Mouse (Mus musculus): Measurements from ENCODE around the gene Ano10. TPM values are rescaled to one million over a fixed set of nuclear protein-coding genes. Genes with fewer than 3 reads are reported as not detected.

Gene Ano10
- polyA plus RNA-seq, 1 experiment from 2014 or later = 16.3 TPM

GRCm38 (mm10) chr9:122309013-122309980 lies 15.1 kb upstream of the Ano10 start:
- peak; percentile 35 for ATAC-seq (ENCODE audit: low read depth)
- peaks cover 11% of the 10 kb centered on the region for H3K4me1 ChIP-seq (ENCODE audit: control insufficient read depth, low read depth, low read length)
- no peak overlapping the region for H3K9ac ChIP-seq (ENCODE audit: low read depth, low read length)
- no peaks in the 10 kb centered on the region for H3K9me3 ChIP-seq (replicated peaks; ENCODE audit: control insufficient read depth, low read length)
- H3K4me3 ChIP-seq (ENCODE audit: low read depth, low read length) = no peak overlapping the region
- H3K27me3 ChIP-seq (ENCODE audit: control insufficient read depth, insufficient read depth, low read depth, low read length) = no peaks in the 10 kb centered on the region
- WGBS (ENCODE audit: insufficient replicate concordance) = 30% methylated on average over 14 of the region's 14 CpGs
- no peak overlapping the region for H3K4me2 ChIP-seq (ENCODE audit: low read depth, low read length)
- H3K36me3 ChIP-seq (ENCODE audit: control insufficient read depth, insufficient read depth) = no peaks in the 10 kb centered on the region
- H3K27ac ChIP-seq (ENCODE audit: low read length) = no peak overlapping the region

- Histone ChIP-seq H3K4me3 (ENCODE audit: low read depth, low read length) (no peak overlapping the region), H3K27ac (ENCODE audit: low read length) (no peak overlapping the region), H3K36me3 (ENCODE audit: control insufficient read depth, insufficient read depth) (no peaks in the 10 kb centered on the region), H3K9ac (ENCODE audit: low read depth, low read length) (no peak overlapping the region), H3K4me1 (ENCODE audit: control insufficient read depth, low read depth, low read length) (peaks cover 3% of the 10 kb centered on the region), H3K4me2 (ENCODE audit: low read depth, low read length) (no peak overlapping the region), H3K9me3 (replicated peaks; ENCODE audit: control insufficient read depth, low read length) (no peaks in the 10 kb centered on the region), H3K27me3 (ENCODE audit: control insufficient read depth, insufficient read depth, low read depth, low read length) (no peaks in the 10 kb centered on the region)
- no peak; the same call in 1 of the 2 replicates for ATAC-seq (ENCODE audit: low read depth)
- 53% methylated on average over 3 of the region's 3 CpGs for WGBS (ENCODE audit: insufficient replicate concordance)
Observed at GRCm38 (mm10) chr9:122305302-122305701, 11.1 kb upstream of the Ano10 start.

GRCm38 (mm10) chr9:122296169-122296568 lies 1.9 kb upstream of the Ano10 start:
- no peak overlapping the region for H3K4me2 ChIP-seq (ENCODE audit: low read depth, low read length)
- no peaks in the 10 kb centered on the region for H3K9me3 ChIP-seq (replicated peaks; ENCODE audit: control insufficient read depth, low read length)
- H3K4me3 ChIP-seq (ENCODE audit: low read depth, low read length) = no peak overlapping the region
- no peak for ATAC-seq (ENCODE audit: low read depth)
- H3K4me1 ChIP-seq (ENCODE audit: control insufficient read depth, low read depth, low read length) = peaks cover 12% of the 10 kb centered on the region
- 24% methylated on average over 5 of the region's 5 CpGs for WGBS (ENCODE audit: insufficient replicate concordance)
- no peak overlapping the region for H3K27ac ChIP-seq (ENCODE audit: low read length)
- H3K9ac ChIP-seq (ENCODE audit: low read depth, low read length) = no peak overlapping the region
- no peaks in the 10 kb centered on the region for H3K36me3 ChIP-seq (ENCODE audit: control insufficient read depth, insufficient read depth)
- H3K27me3 ChIP-seq (ENCODE audit: control insufficient read depth, insufficient read depth, low read depth, low read length) = peaks cover 17% of the 10 kb centered on the region

GRCm38 (mm10) chr9:122295396-122295795 lies 1.2 kb upstream of the Ano10 start:
- peaks cover 17% of the 10 kb centered on the region for H3K27me3 ChIP-seq (ENCODE audit: control insufficient read depth, insufficient read depth, low read depth, low read length)
- H3K27ac ChIP-seq (ENCODE audit: low read length) = no peak overlapping the region
- no peak overlapping the region for H3K9ac ChIP-seq (ENCODE audit: low read depth, low read length)
- no peaks in the 10 kb centered on the region for H3K36me3 ChIP-seq (ENCODE audit: control insufficient read depth, insufficient read depth)
- no peak for ATAC-seq (ENCODE audit: low read depth)
- no peaks in the 10 kb centered on the region for H3K9me3 ChIP-seq (replicated peaks; ENCODE audit: control insufficient read depth, low read length)
- H3K4me2 ChIP-seq (ENCODE audit: low read depth, low read length) = no peak overlapping the region
- H3K4me3 ChIP-seq (ENCODE audit: low read depth, low read length) = no peak overlapping the region
- H3K4me1 ChIP-seq (ENCODE audit: control insufficient read depth, low read depth, low read length) = peaks cover 12% of the 10 kb centered on the region

- H3K27me3 ChIP-seq (ENCODE audit: control insufficient read depth, insufficient read depth, low read depth, low read length) = peaks cover 17% of the 10 kb centered on the region
- ATAC-seq (ENCODE audit: low read depth) = peak; percentile 38
- peak overlapping the region; percentile 78 for H3K27ac ChIP-seq (ENCODE audit: low read length)
- 1% methylated on average over 23 of the region's 23 CpGs for whole genome bisulfite sequencing (ENCODE audit: insufficient replicate concordance)
- peak overlapping the region; percentile 69 for H3K4me3 ChIP-seq (ENCODE audit: low read depth, low read length)
- no peaks in the 10 kb centered on the region for H3K36me3 ChIP-seq (ENCODE audit: control insufficient read depth, insufficient read depth)
- peak overlapping the region; percentile 66 for H3K9ac ChIP-seq (ENCODE audit: low read depth, low read length)
- H3K4me2 ChIP-seq (ENCODE audit: low read depth, low read length) = peak overlapping the region; percentile 80
- H3K4me1 ChIP-seq (ENCODE audit: control insufficient read depth, low read depth, low read length) = peaks cover 12% of the 10 kb centered on the region
- no peaks in the 10 kb centered on the region for H3K9me3 ChIP-seq (replicated peaks; ENCODE audit: control insufficient read depth, low read length)
Observed at GRCm38 (mm10) chr9:122293865-122294241, 370 bp downstream of the Ano10 start.

GRCm38 (mm10) chr9:122290192-122290591 lies 4.0 kb downstream of the Ano10 start:
- WGBS (ENCODE audit: insufficient replicate concordance) = 70% methylated on average over 2 of the region's 2 CpGs
- H3K9me3 ChIP-seq (replicated peaks; ENCODE audit: control insufficient read depth, low read length) = no peaks in the 10 kb centered on the region
- no peak overlapping the region for H3K9ac ChIP-seq (ENCODE audit: low read depth, low read length)
- no peak overlapping the region for H3K4me2 ChIP-seq (ENCODE audit: low read depth, low read length)
- no peak overlapping the region for H3K27ac ChIP-seq (ENCODE audit: low read length)
- H3K4me3 ChIP-seq (ENCODE audit: low read depth, low read length) = no peak overlapping the region
- no peak for ATAC-seq (ENCODE audit: low read depth)
- peaks cover 12% of the 10 kb centered on the region for H3K4me1 ChIP-seq (ENCODE audit: control insufficient read depth, low read depth, low read length)
- peaks cover 17% of the 10 kb centered on the region for H3K27me3 ChIP-seq (ENCODE audit: control insufficient read depth, insufficient read depth, low read depth, low read length)
- no peaks in the 10 kb centered on the region for H3K36me3 ChIP-seq (ENCODE audit: control insufficient read depth, insufficient read depth)

- Histone ChIP-seq H3K4me1 (ENCODE audit: control insufficient read depth, low read depth, low read length) (peaks cover 3% of the 10 kb centered on the region), H3K27ac (ENCODE audit: low read length) (no peak overlapping the region), H3K9me3 (replicated peaks; ENCODE audit: control insufficient read depth, low read length) (no peaks in the 10 kb centered on the region), H3K9ac (ENCODE audit: low read depth, low read length) (no peak overlapping the region), H3K4me3 (ENCODE audit: low read depth, low read length) (no peak overlapping the region), H3K36me3 (ENCODE audit: control insufficient read depth, insufficient read depth) (no peaks in the 10 kb centered on the region), H3K27me3 (ENCODE audit: control insufficient read depth, insufficient read depth, low read depth, low read length) (peaks cover 6% of the 10 kb centered on the region), H3K4me2 (ENCODE audit: low read depth, low read length) (no peak overlapping the region)
- 65% methylated on average over 3 of the region's 3 CpGs for WGBS (ENCODE audit: insufficient replicate concordance)
- no peak for ATAC-seq (ENCODE audit: low read depth)
Observed at GRCm38 (mm10) chr9:122288416-122288815, 5.8 kb downstream of the Ano10 start.

GRCm38 (mm10) chr9:122287526-122287925 lies 6.7 kb downstream of the Ano10 start:
- Histone ChIP-seq H3K9ac (ENCODE audit: low read depth, low read length) (no peak overlapping the region), H3K27me3 (ENCODE audit: control insufficient read depth, insufficient read depth, low read depth, low read length) (no peaks in the 10 kb centered on the region), H3K4me2 (ENCODE audit: low read depth, low read length) (no peak overlapping the region), H3K4me3 (ENCODE audit: low read depth, low read length) (no peak overlapping the region), H3K4me1 (ENCODE audit: control insufficient read depth, low read depth, low read length) (no peaks in the 10 kb centered on the region; the same call in none of the 2 replicates), H3K27ac (ENCODE audit: low read length) (no peak overlapping the region), H3K9me3 (replicated peaks; ENCODE audit: control insufficient read depth, low read length) (no peaks in the 10 kb centered on the region), H3K36me3 (ENCODE audit: control insufficient read depth, insufficient read depth) (no peaks in the 10 kb centered on the region)
- ATAC-seq (ENCODE audit: low read depth) = no peak
- 77% methylated on average over 3 of the region's 3 CpGs for WGBS (ENCODE audit: insufficient replicate concordance)

- no peak overlapping the region for H3K4me3 ChIP-seq (ENCODE audit: low read depth, low read length)
- H3K4me2 ChIP-seq (ENCODE audit: low read depth, low read length) = no peak overlapping the region
- ATAC-seq (ENCODE audit: low read depth) = no peak
- H3K9me3 ChIP-seq (replicated peaks; ENCODE audit: control insufficient read depth, low read length) = no peaks in the 10 kb centered on the region
- no peaks in the 10 kb centered on the region for H3K27me3 ChIP-seq (ENCODE audit: control insufficient read depth, insufficient read depth, low read depth, low read length)
- H3K4me1 ChIP-seq (ENCODE audit: control insufficient read depth, low read depth, low read length) = no peaks in the 10 kb centered on the region; the same call in none of the 2 replicates
- H3K27ac ChIP-seq (ENCODE audit: low read length) = no peak overlapping the region
- 37% methylated on average over 4 of the region's 4 CpGs for WGBS (ENCODE audit: insufficient replicate concordance)
- H3K9ac ChIP-seq (ENCODE audit: low read depth, low read length) = no peak overlapping the region
- no peaks in the 10 kb centered on the region for H3K36me3 ChIP-seq (ENCODE audit: control insufficient read depth, insufficient read depth)
Observed at GRCm38 (mm10) chr9:122285833-122286310, 8.4 kb downstream of the Ano10 start.

Data from liver, embryonic 16.5 days (tissue).